Mouse (Mus musculus) left cerebral cortex, adult 18-20 months (tissue): ENCODE results near the gene Rab11fip2. TPM values are rescaled to one million over a fixed set of nuclear protein-coding genes. Genes with fewer than 3 reads are reported as not detected.

ENCODE experiments used
- DNase-seq, 2 experiments: peaks; one replicate each; pipeline ENCODE4 v3.0.0; 2021 to 2022; ENCODE audit warnings: low spot score in 2 of 2, mixed read lengths in 1 of 2
- total RNA-seq, 2 experiments: library from RNA; stranded (reverse); gene quantifications; 2 replicates each; pipeline ENCODE4 v1.2.3; 2021

Rab11fip2 gene
- total RNA-seq, 2 experiments from 2014 or later, result 63.6 to 68.9 TPM

DNA sequence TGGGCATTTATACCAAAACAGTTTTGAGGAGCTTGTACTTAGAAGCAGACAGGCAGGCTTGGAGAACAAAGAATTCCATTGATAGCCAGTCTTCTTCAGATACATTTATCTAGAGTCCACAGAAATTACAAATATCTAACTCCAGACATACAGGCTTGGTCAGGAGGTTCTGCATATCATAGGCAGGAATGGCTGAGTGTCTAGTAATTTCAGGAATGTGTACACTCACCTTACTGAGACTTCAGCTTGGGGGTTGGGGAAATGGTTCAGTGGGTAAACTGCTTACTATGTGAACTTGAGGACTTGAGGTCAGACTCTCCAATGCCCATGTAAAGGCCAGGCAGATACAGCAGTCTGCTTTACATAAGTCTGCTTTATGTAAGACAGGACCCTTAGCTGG, 81.0 kb downstream of the Rab11fip2 start:
- no peak for DNase-seq

DNA sequence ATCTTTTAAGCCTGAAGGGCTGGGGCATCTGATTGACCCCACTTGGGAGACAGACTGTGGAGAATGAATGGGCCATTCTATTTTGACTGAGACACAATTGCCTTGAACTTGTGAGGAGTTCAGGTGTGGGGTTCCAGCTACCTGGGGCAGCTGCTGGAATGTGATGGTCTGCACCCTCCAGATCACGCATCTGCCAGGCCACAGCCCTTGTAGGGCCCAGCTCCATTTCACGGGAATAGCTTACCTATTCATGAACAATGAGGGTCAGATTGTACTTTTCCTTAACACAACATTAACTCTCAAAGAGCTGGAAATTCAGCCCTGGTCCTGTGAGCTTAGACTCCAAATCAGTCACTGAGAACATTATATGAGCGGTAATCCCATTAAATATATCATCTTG, 82.7 kb downstream of the Rab11fip2 start:
- DNase-seq, result no peak

- DNase-seq, result no peak
Measured at GRCm38 (mm10) chr19:59853061-59853460, 90.4 kb downstream of the Rab11fip2 start.
